In the genomic region with DNA sequence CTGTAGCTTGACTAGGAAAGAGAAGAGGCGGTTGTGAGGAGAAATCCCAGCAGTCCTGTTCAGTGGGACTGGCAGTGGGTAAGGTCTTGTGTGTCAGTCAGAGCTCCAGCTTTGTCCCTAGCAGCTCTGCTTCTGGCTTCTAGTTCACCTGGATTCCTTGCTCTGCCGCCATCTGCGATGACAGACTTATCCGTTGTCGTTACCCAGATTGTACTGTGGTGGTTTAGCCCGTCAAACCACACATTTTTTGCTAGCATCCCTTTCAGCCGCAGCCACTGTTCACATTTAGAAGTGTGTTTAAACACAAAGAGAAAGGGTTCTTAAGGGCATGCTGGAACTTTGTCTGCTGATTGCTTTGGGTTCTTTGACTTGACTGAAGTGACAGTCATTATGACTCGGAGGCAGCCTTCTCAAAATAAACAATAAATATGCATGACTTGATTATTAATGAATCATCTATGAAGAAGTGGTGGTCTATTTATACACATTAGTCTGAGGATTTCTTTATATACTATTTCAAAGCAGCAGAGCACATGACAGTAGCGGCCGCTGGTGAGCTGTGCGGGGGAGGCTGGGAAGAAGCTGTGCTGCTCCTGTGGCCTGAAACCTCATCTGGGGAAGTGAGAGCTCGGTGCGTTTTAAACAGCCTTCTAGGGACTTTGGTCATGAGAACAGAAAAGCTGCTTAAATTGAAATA, we compare ENCODE assay signal across 14 mouse cellular contexts. TPM values are rescaled to one million over a fixed set of nuclear protein-coding genes. Genes with fewer than 3 reads are reported as not detected.
DNase-seq lines count a peak whose midpoint lies in the region; ATAC-seq and TF ChIP-seq lines count a peak whose summit lies in the region.
"Had no signal": no experiment of that assay in that cellular context is flagged by ENCODE, and none has a peak within 500 bp of the region (broad histone marks: within the 10 kb centered on the region; RNA-seq: fewer than 3 reads in every experiment).

No protein-coding gene starts in this region.

- H3K27ac ChIP-seq in hindbrain, embryonic 15.5 days (replicated peaks) = no peak overlapping the region
- H3K27ac ChIP-seq in gastrocnemius, adult 2 months = no peak overlapping the region
- H3K27ac ChIP-seq: embryonic facial prominence, embryonic 13.5 days; heart, embryonic 15.5 days; limb, embryonic 15.5 days had no signal

- 0 out of 2 replicates have a peak, but pooled peaks have one; percentile 27 for ATAC-seq in hindbrain, embryonic 15.5 days (ENCODE audit: low FRiP score, low read depth)

- no peaks in the 10 kb centered on the region for H3K9me3 ChIP-seq in hindbrain, embryonic 15.5 days
- H3K9me3 ChIP-seq: embryonic facial prominence, embryonic 13.5 days; heart, embryonic 15.5 days; limb, embryonic 15.5 days had no signal

- no peaks in the 10 kb centered on the region for H3K36me3 ChIP-seq in hindbrain, embryonic 15.5 days
- H3K36me3 ChIP-seq: heart, embryonic 15.5 days had no signal

- no peak overlapping the region for H3K9ac ChIP-seq in hindbrain, embryonic 15.5 days
- H3K9ac ChIP-seq: embryonic facial prominence, embryonic 13.5 days; heart, embryonic 15.5 days; limb, embryonic 15.5 days had no signal

- DNase-seq in heart, adult 11 months = peak; percentile 71
- no peak for DNase-seq in heart, postnatal 4 days
- DNase-seq in thymus, postnatal 0 days (ENCODE audit: low spot score) = peak; percentile 4
- no peak for DNase-seq in thymus, adult 18-20 months
- peak; percentile 35 for DNase-seq in telencephalon, adult 2 months (ENCODE audit: low read depth, low spot score)
- no peak for DNase-seq in gastrocnemius, adult 2 months
- no peak for DNase-seq in retina, postnatal 1 day
- DNase-seq: cerebellum, adult 11 months; kidney, adult 18-20 months had no signal

- no peak for TF ChIP-seq CTCF in gastrocnemius, adult 2 months (IDR thresholded peaks at IDR 0.05)

- no peaks in the 10 kb centered on the region for H3K27me3 ChIP-seq in hindbrain, embryonic 15.5 days
- H3K27me3 ChIP-seq: embryonic facial prominence, embryonic 13.5 days; heart, embryonic 15.5 days; limb, embryonic 15.5 days had no signal

- H3K4me3 ChIP-seq in hindbrain, embryonic 15.5 days = no peak overlapping the region
- H3K4me3 ChIP-seq in gastrocnemius, adult 2 months = no peak overlapping the region
- H3K4me3 ChIP-seq: embryonic facial prominence, embryonic 13.5 days; heart, embryonic 15.5 days; limb, embryonic 15.5 days; myocyte had no signal

- WGBS in hindbrain, embryonic 15.5 days = 56% methylated on average over 13 of the region's 13 CpGs

- peaks cover 7% of the 10 kb centered on the region; the same call in 1 of the 2 replicates for H3K4me1 ChIP-seq in hindbrain, embryonic 15.5 days (replicated peaks)
- H3K4me1 ChIP-seq: heart, embryonic 15.5 days; limb, embryonic 15.5 days had no signal

- intact Hi-C loops in gastrocnemius, adult 2 months (cut with DNase I) = no loop called here

- H3K4me2 ChIP-seq in hindbrain, embryonic 15.5 days = peak overlapping the region; percentile 11; the same call in 1 of the 2 replicates
- H3K4me2 ChIP-seq: embryonic facial prominence, embryonic 13.5 days; heart, embryonic 15.5 days; limb, embryonic 15.5 days had no signal

RNA-seq across cellular contexts. Expression of a gene that starts 35.6 kb away (rescaled TPM):
- 10 to 100 TPM; 14.8 to 15.6 TPM for total RNA-seq in heart, postnatal 4 days (2021)
- polyA plus RNA-seq in thymus, postnatal 0 days (2015; fragmentation: Nextera tagmentation; extraction: Ambion mirVana) = 13.6 and 13.8 TPM in 2 replicates
- polyA plus RNA-seq in hindbrain, embryonic 15.5 days (2015; fragmentation: Nextera tagmentation; extraction: Ambion mirVana) = 16.4 and 16.7 TPM in 2 replicates
- total RNA-seq in gastrocnemius, adult 2 months (2021) = 10 to 100 TPM; 12.1 to 24.5 TPM

Comparison
In these comparisons a context has a peak if more than half of its experiments do, and no peak if none do; other contexts are left out.
1. DNase-seq: peak in heart, adult 11 months (single experiment), thymus, postnatal 0 days (single experiment) and telencephalon, adult 2 months (single experiment); none in heart, postnatal 4 days (single experiment), thymus, adult 18-20 months (0 of 2), gastrocnemius, adult 2 months (single experiment) and retina, postnatal 1 day (single experiment).